Mouse (Mus musculus) megakaryocyte, embryonic 14.5 days (primary cell): ENCODE measurements at regions not wholly inside any gene's neighbourhood (a gene's known extent, or its start where the extent isn't known, plus 50 kb on each side); places are given as distances from the start of the nearest gene placed in this dataset.
A peak's percentile ranks its signal among the peaks of the same experiment; 100 is the strongest.

Source experiments
- H3K27me3 ChIP-seq: replicated peaks from 2 replicates; pipeline ENCODE3; 2012; ENCODE audit warnings: inconsistent platforms
- H3K36me3 ChIP-seq: replicated peaks from 2 replicates; pipeline ENCODE3; 2012; ENCODE audit warnings: low read length, inconsistent platforms, mixed read lengths
- H3K4me1 ChIP-seq: 2 replicates; pipeline ENCODE4 v1.6.1; 2012; ENCODE audit warnings: inconsistent platforms
- H3K4me3 ChIP-seq: replicated peaks from 2 replicates; pipeline ENCODE3; 2012; ENCODE audit warnings: moderate library complexity, mild to moderate bottlenecking, inconsistent platforms
- H3K9me3 ChIP-seq: 2 replicates; pipeline ENCODE4 v1.6.1; 2012; ENCODE audit warnings: inconsistent platforms
- FLI1 ChIP-seq: IDR thresholded peaks from 2 replicates; pipeline ENCODE4 v1.6.1; 2012; ENCODE audit warnings: low read length, inconsistent platforms, mixed read lengths
- GATA1 ChIP-seq: IDR thresholded peaks from 3 replicates; pipeline ENCODE4 v1.6.1; 2012; ENCODE audit warnings: mixed read lengths, low read length, inconsistent platforms, borderline replicate concordance

DNA sequence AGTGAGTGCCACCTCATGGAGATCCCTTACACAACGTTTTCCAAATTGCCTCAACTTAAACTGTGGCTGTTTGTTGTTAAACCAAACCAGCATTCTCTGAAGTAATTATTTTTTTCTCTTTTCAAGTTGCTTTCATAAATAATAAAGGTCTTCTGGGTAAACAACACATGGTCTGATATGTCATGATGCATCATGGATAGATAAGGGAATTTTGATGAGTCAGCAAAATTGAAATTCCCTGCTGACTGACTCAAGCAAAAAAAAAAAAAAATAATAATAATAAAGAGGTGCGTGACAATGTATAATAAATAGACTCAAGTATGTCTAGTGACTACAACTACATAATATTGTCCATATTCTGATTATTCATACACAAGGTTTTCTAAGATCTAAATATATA, 201.8 kb downstream of the Adgb start:
- H3K36me3 ChIP-seq: no peaks in the 10 kb centered on the region
- TF ChIP-seq FLI1 (no peak), GATA1 (no peak)

DNA sequence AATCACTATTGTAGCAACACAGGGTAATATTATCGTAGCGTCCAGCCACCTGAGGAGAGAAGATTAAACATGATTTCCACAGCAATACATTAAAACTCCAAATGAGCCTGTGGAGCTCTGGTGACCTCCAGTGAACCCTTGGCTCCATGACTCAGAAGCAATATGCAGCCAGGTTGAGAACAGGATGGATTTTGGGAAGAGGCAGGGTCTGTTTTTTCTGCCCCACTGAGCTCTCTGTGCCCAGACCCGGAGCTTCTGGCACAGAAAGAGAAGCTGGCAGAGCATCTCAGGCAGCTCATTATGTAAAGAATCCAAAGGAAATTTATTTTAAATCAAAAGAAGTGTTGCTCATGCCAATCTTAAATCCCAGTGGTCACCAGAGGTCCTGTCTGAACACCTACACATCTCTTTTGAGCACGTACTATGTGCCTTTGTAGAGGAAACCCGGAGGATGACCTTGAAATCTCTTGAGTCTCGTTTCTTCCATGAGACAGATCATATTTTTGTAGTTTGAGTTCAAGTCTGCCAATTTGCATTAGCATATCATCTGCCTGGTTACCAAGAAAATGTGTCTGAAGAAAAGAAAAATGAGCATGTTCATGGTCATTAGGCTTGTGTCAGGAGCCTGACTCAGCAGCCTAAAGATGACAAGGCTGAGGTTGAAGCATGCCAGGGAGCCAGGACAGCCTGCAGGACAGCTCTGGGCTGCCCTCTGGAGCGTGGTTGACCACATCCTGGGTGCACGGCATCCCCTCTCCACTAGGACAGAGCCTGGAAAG, 219.4 kb downstream of the Adgb start:
- Histone ChIP-seq H3K4me1 (peaks cover 35% of the 10 kb centered on the region), H3K36me3 (no peaks in the 10 kb centered on the region), H3K9me3 (no peaks in the 10 kb centered on the region), H3K27me3 (no peaks in the 10 kb centered on the region), H3K4me3 (peak overlapping the region; percentile 65)
- peak; percentile 68; the same call in 1 of the 2 replicates for TF ChIP-seq FLI1
- TF ChIP-seq GATA1: no peak

More for the DNA sequence above, 201.8 kb downstream of the Adgb start:
- H3K27me3 ChIP-seq: no peaks in the 10 kb centered on the region
- peaks cover 9% of the 10 kb centered on the region for H3K4me1 ChIP-seq
- no peak overlapping the region for H3K4me3 ChIP-seq
- no peaks in the 10 kb centered on the region for H3K9me3 ChIP-seq

DNA sequence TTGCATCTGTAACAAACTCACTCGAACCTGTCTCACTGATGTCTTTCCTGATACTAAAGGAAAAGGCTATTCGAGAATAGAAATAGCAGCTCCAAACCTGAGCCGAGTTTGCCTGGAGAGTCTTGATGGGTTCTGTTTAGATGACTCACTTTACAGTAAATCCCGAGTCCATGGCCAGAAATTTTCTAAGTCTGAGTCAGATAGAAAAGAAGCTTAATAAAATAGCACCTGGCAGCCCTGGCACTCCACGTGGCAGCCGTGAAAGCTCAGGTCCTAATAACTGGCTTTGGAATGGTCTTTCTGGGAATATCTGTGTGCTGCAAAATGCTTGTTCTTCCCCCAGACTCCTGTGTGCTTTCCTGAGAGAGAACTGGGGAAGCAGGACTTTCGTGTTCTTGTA, 220.0 kb downstream of the Adgb start:
- no peaks in the 10 kb centered on the region for H3K9me3 ChIP-seq
- H3K4me3 ChIP-seq: no peak overlapping the region
- TF ChIP-seq FLI1 (no peak), GATA1 (no peak)
- peaks cover 35% of the 10 kb centered on the region for H3K4me1 ChIP-seq
- no peaks in the 10 kb centered on the region for H3K36me3 ChIP-seq
- no peaks in the 10 kb centered on the region for H3K27me3 ChIP-seq

DNA sequence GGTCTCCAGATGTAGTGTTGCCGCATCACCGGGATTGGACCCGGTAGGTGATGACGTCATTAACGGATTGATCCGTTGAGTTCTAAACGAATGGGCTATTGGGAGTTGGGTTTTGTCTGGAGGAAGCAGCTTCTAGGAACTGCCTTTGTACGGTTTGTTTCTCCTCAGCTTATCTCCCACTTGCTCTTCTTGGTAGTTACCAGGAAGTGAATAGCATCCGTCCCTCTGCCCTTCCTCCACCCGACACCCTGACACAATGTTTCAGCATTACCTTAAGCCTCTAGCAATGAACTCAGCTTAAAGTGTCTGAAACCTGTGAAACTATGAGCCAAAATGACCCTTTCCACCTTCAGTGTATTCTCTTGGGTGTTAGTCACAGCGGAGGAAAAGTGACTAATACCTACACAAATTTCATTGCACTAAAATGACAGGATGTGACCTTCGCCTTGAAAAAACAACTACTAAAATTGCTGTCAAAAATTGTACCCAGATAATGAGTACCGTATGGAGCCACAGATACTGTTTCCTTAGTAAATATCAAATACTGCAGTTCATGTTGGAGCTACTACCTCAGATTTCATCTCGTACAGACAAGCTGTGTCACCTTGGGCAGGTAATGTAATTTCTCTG, 237.1 kb downstream of the Adgb start:
- peaks cover 17% of the 10 kb centered on the region for H3K4me1 ChIP-seq
- H3K9me3 ChIP-seq: no peaks in the 10 kb centered on the region
- no peaks in the 10 kb centered on the region for H3K27me3 ChIP-seq
- no peak overlapping the region for H3K4me3 ChIP-seq
- H3K36me3 ChIP-seq: no peaks in the 10 kb centered on the region
- TF ChIP-seq FLI1 (no peak), GATA1 (no peak)

GRCm38 (mm10) chr10:10224582-10225144, 247.5 kb downstream of the Adgb start:
- no peaks in the 10 kb centered on the region for H3K9me3 ChIP-seq
- no peaks in the 10 kb centered on the region for H3K36me3 ChIP-seq
- TF ChIP-seq FLI1 (no peak), GATA1 (no peak)
- H3K27me3 ChIP-seq: no peaks in the 10 kb centered on the region
- no peak overlapping the region for H3K4me3 ChIP-seq
- H3K4me1 ChIP-seq: peaks cover 34% of the 10 kb centered on the region

- H3K36me3 ChIP-seq: no peaks in the 10 kb centered on the region
- H3K9me3 ChIP-seq: no peaks in the 10 kb centered on the region
- H3K27me3 ChIP-seq: no peaks in the 10 kb centered on the region
- H3K4me1 ChIP-seq: peaks cover 18% of the 10 kb centered on the region; the same call in 1 of the 2 replicates
- TF ChIP-seq FLI1 (no peak), GATA1 (no peak)
- no peak overlapping the region for H3K4me3 ChIP-seq
Observed at GRCm38 (mm10) chr10:10219726-10220125, 252.4 kb downstream of the Adgb start.

DNA sequence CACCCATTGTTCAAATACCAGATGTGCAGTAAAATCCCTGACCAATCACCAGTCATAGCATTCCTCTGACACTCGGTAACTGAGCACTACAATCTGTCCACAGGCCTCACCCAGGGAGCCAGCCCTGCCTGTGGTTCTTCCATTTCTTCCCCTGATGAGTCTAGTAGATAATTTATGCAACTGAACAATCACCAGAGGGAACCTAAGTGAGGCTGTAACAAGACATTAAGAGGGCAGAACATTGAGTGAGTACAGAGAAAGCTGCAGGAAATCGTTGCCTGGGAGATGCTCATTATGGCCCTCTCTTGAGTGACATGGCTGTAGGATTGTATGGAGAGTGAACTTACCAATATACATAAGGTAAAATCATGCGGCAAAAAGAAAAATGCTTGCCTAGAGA, 255.2 kb downstream of the Adgb start:
- no peaks in the 10 kb centered on the region for H3K36me3 ChIP-seq
- H3K9me3 ChIP-seq: no peaks in the 10 kb centered on the region
- H3K4me3 ChIP-seq: no peak overlapping the region
- H3K4me1 ChIP-seq: peaks cover 12% of the 10 kb centered on the region; the same call in 1 of the 2 replicates
- H3K27me3 ChIP-seq: no peaks in the 10 kb centered on the region
- TF ChIP-seq FLI1 (no peak), GATA1 (no peak)

- TF ChIP-seq GATA1 (no peak), FLI1 (no peak)
- H3K4me3 ChIP-seq: no peak overlapping the region
- no peaks in the 10 kb centered on the region for H3K36me3 ChIP-seq
- H3K4me1 ChIP-seq: peaks cover 10% of the 10 kb centered on the region; the same call in 1 of the 2 replicates
- H3K27me3 ChIP-seq: no peaks in the 10 kb centered on the region
- H3K9me3 ChIP-seq: no peaks in the 10 kb centered on the region
Observed at GRCm38 (mm10) chr10:10215376-10215775, 256.8 kb downstream of the Adgb start.

DNA sequence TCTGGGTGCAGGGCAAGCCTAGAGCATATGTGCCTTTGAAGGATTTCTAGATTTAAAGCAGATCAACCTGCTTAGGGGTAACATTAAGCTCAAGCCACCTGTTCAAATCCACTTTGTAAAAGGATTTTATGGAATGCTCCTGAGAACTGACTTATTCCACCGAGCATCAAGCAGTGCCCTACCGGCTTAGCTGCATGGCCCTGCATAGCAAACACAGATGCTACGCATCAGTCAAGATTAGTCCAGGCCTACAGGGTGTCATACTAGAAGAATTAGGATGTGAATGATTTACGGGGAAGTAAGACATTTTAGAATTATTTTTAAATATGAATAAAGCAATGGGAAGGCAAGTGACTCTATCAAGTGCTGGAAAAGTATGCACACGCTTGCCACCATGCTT, 263.8 kb downstream of the Adgb start:
- TF ChIP-seq FLI1 (no peak), GATA1 (no peak)
- H3K36me3 ChIP-seq: no peaks in the 10 kb centered on the region
- no peaks in the 10 kb centered on the region for H3K9me3 ChIP-seq
- H3K4me3 ChIP-seq: no peak overlapping the region
- H3K4me1 ChIP-seq: peaks cover 18% of the 10 kb centered on the region
- no peaks in the 10 kb centered on the region for H3K27me3 ChIP-seq
